21 mouse cellular contexts compared by ENCODE assay signal in genomic region chr9:78859956-78860355, GRCm38 (mm10).
DNase-seq lines count a peak whose midpoint lies in the region; ATAC-seq and TF ChIP-seq lines count a peak whose summit lies in the region.
"Had no signal": no experiment of that assay in that cellular context is flagged by ENCODE, and none has a peak within 500 bp of the region (broad histone marks: within the 10 kb centered on the region; RNA-seq: fewer than 3 reads in every experiment).

No protein-coding gene starts in this region.

- H3K27ac ChIP-seq in kidney, embryonic 15.5 days = no peak overlapping the region
- H3K27ac ChIP-seq in kidney, postnatal 0 days = no peak overlapping the region
- no peak overlapping the region for H3K27ac ChIP-seq in CH12.LX (ENCODE audit: insufficient read depth, low read depth)
- no peak overlapping the region for H3K27ac ChIP-seq in limb, embryonic 10.5 days
- H3K27ac ChIP-seq: embryonic facial prominence, embryonic 10.5 days; embryonic facial prominence, embryonic 12.5 days; forebrain, embryonic 13.5 days; forebrain, embryonic 15.5 days had no signal

- no peaks in the 10 kb centered on the region for H3K9me3 ChIP-seq in kidney, embryonic 15.5 days (replicated peaks)
- H3K9me3 ChIP-seq in kidney, postnatal 0 days (replicated peaks; ENCODE audit: low read length) = no peaks in the 10 kb centered on the region
- no peaks in the 10 kb centered on the region for H3K9me3 ChIP-seq in CH12.LX (replicated peaks; ENCODE audit: low read length)
- no peaks in the 10 kb centered on the region for H3K9me3 ChIP-seq in limb, embryonic 10.5 days (replicated peaks)
- H3K9me3 ChIP-seq: embryonic facial prominence, embryonic 10.5 days; embryonic facial prominence, embryonic 12.5 days; forebrain, embryonic 13.5 days; forebrain, embryonic 15.5 days; G1E had no signal

- no peak for TF ChIP-seq RAD21 in CH12.LX (IDR thresholded peaks at IDR 0.05; ENCODE audit: low read depth, low read length)

- no peak overlapping the region for H3K9ac ChIP-seq in kidney, embryonic 15.5 days
- H3K9ac ChIP-seq in kidney, postnatal 0 days (ENCODE audit: low read depth, low read length) = no peak overlapping the region
- no peak overlapping the region for H3K9ac ChIP-seq in CH12.LX (ENCODE audit: insufficient read depth, low read depth)
- H3K9ac ChIP-seq: embryonic facial prominence, embryonic 12.5 days; forebrain, embryonic 13.5 days; forebrain, embryonic 15.5 days had no signal

- H3K36me3 ChIP-seq in kidney, embryonic 15.5 days = no peaks in the 10 kb centered on the region
- H3K36me3 ChIP-seq in kidney, postnatal 0 days (ENCODE audit: insufficient read depth, low read length) = no peaks in the 10 kb centered on the region
- no peaks in the 10 kb centered on the region for H3K36me3 ChIP-seq in CH12.LX (replicated peaks in 1 of 2; ENCODE audit: control insufficient read depth in 1 of 2, insufficient read depth in 1 of 2, low read length in 1 of 2)
- H3K36me3 ChIP-seq in limb, embryonic 10.5 days = no peaks in the 10 kb centered on the region
- H3K36me3 ChIP-seq: embryonic facial prominence, embryonic 10.5 days; embryonic facial prominence, embryonic 12.5 days; forebrain, embryonic 15.5 days; G1E had no signal

- in situ Hi-C loops in CH12.LX (cut with MboI; ENCODE audit: low pct_ligation_motif_present, low pct_unique_long_range_greater_than_20kb, low sequenced_read_pairs) = no loop called here

- H3K4me2 ChIP-seq in kidney, embryonic 15.5 days = no peak overlapping the region
- no peak overlapping the region for H3K4me2 ChIP-seq in kidney, postnatal 0 days (ENCODE audit: low read length)
- H3K4me2 ChIP-seq in CH12.LX (ENCODE audit: insufficient read depth, low read depth, poor library complexity, severe bottlenecking) = peak overlapping the region; percentile 15; the same call in 1 of the 2 replicates
- H3K4me2 ChIP-seq: embryonic facial prominence, embryonic 12.5 days; forebrain, embryonic 13.5 days; forebrain, embryonic 15.5 days had no signal

- no peak for TF ChIP-seq POLR2A in CH12.LX (IDR thresholded peaks at IDR 0.05; ENCODE audit: low read depth, low read length)

- TF ChIP-seq EP300 in CH12.LX (IDR thresholded peaks at IDR 0.05; ENCODE audit: low read length) = no peak

- H3K4me1 ChIP-seq in kidney, embryonic 15.5 days = peaks cover 3% of the 10 kb centered on the region
- 0 out of 2 replicates have a peak, but pooled peaks cover 3% of the 10 kb centered on the region for H3K4me1 ChIP-seq in kidney, postnatal 0 days (replicated peaks; ENCODE audit: insufficient read depth, low read length)
- no peaks in the 10 kb centered on the region for H3K4me1 ChIP-seq in CH12.LX (ENCODE audit: control insufficient read depth in 1 of 2, insufficient read depth in 2 of 2)
- no peaks in the 10 kb centered on the region for H3K4me1 ChIP-seq in limb, embryonic 10.5 days
- H3K4me1 ChIP-seq: embryonic facial prominence, embryonic 10.5 days; embryonic facial prominence, embryonic 12.5 days; forebrain, embryonic 13.5 days; forebrain, embryonic 15.5 days had no signal

- H3K27me3 ChIP-seq in kidney, embryonic 15.5 days = no peaks in the 10 kb centered on the region
- H3K27me3 ChIP-seq in kidney, postnatal 0 days (ENCODE audit: insufficient read depth, low read length) = no peaks in the 10 kb centered on the region
- H3K27me3 ChIP-seq in CH12.LX (replicated peaks) = no peaks in the 10 kb centered on the region
- H3K27me3 ChIP-seq in limb, embryonic 10.5 days (ENCODE audit: low read depth, poor library complexity, severe bottlenecking) = no peaks in the 10 kb centered on the region
- H3K27me3 ChIP-seq: embryonic facial prominence, embryonic 12.5 days; forebrain, embryonic 13.5 days; forebrain, embryonic 15.5 days had no signal

- dilution Hi-C loops in CH12.LX (cut with MboI; ENCODE audit: extremely low pct_ligation_motif_present, extremely low pct_unique_long_range_greater_than_20kb, low sequenced_read_pairs) = no loop called here

- WGBS in kidney, embryonic 15.5 days = 19% methylated on average over 2 of the region's 2 CpGs
- 15% methylated on average over 2 of the region's 2 CpGs for WGBS in kidney, postnatal 0 days
- WGBS in limb, embryonic 10.5 days = 84% methylated on average over 2 of the region's 2 CpGs

- H3K4me3 ChIP-seq in kidney, embryonic 15.5 days (replicated peaks) = no peak overlapping the region
- H3K4me3 ChIP-seq in kidney, postnatal 0 days (replicated peaks; ENCODE audit: low read depth, low read length) = no peak overlapping the region
- H3K4me3 ChIP-seq in CH12.LX (replicated peaks in 1 of 3; ENCODE audit: low read depth in 2 of 3, low read length in 2 of 3, poor library complexity in 1 of 3) = no peak overlapping the region
- no peak overlapping the region for H3K4me3 ChIP-seq in limb, embryonic 10.5 days
- H3K4me3 ChIP-seq: embryonic facial prominence, embryonic 10.5 days; embryonic facial prominence, embryonic 12.5 days; forebrain, embryonic 13.5 days; forebrain, embryonic 15.5 days had no signal

- no peak for DNase-seq in kidney, postnatal 36 days
- peak; percentile 77 for DNase-seq in kidney, postnatal 0 days (ENCODE audit: low spot score)
- no peak for DNase-seq in kidney, adult 11 months
- no peak for DNase-seq in CH12.LX (ENCODE audit: extremely low read depth)
- DNase-seq in limb, embryonic 10.5 days (ENCODE audit: low spot score) = no peak
- DNase-seq: adrenal gland, adult 8-10 months; adrenal gland, postnatal 14 days; adrenal gland, postnatal 36 days; cerebellum, adult 11-12 months; cerebellum, adult 2 months; cerebellum, adult 9-10 months; cerebellum, postnatal 10 days; cerebellum, postnatal 25 days had no signal

- TF ChIP-seq CTCF in kidney, postnatal 0 days (IDR thresholded peaks at IDR 0.05; ENCODE audit: low read depth) = no peak
- TF ChIP-seq CTCF in CH12.LX (conservative IDR thresholded peaks at IDR 0.05 in 1 of 2, IDR thresholded peaks at IDR 0.05 in 1 of 2; ENCODE audit: low read depth in 2 of 2, low read length in 2 of 2) = no peak

- H3K79me2 ChIP-seq in CH12.LX (replicated peaks; ENCODE audit: control insufficient read depth, extremely low read depth, insufficient read depth, poor library complexity, severe bottlenecking) = no peaks in the 10 kb centered on the region

- ATAC-seq in kidney, embryonic 15.5 days (replicated peaks; ENCODE audit: low FRiP score) = peak; percentile 69
- no peak for ATAC-seq in kidney, postnatal 0 days (replicated peaks; ENCODE audit: low FRiP score, low read depth)
- ATAC-seq: activated CD4-positive, CD25-positive, alpha-beta regulatory T cell, adult 4 months; forebrain, embryonic 13.5 days; forebrain, embryonic 15.5 days; Patski had no signal

TF ChIP-seq in CH12.LX, 34 proteins besides CTCF, POLR2A, EP300 and RAD21:
- TF ChIP-seq MAFK (IDR thresholded peaks at IDR 0.05; ENCODE audit: insufficient replicate concordance, low read length) (no peak), MAZ (IDR thresholded peaks at IDR 0.05; ENCODE audit: low read depth, low read length) (no peak), MXI1 (IDR thresholded peaks at IDR 0.05; ENCODE audit: low read depth, low read length) (no peak), PAX5 (IDR thresholded peaks at IDR 0.05; ENCODE audit: low read length) (no peak), RCOR1 (conservative IDR thresholded peaks at IDR 0.05; ENCODE audit: low read depth, low read length) (no peak), IRF4 (IDR thresholded peaks at IDR 0.05; ENCODE audit: low read depth, low read length) (no peak), HCFC1 (IDR thresholded peaks at IDR 0.05; ENCODE audit: low read depth, low read length) (no peak), BHLHE40 (IDR thresholded peaks at IDR 0.05; ENCODE audit: low read depth, low read length) (no peak), ZKSCAN1 (IDR thresholded peaks at IDR 0.05; ENCODE audit: borderline replicate concordance, low read depth, low read length) (no peak), TCF12 (IDR thresholded peaks at IDR 0.05; ENCODE audit: low read depth, low read length) (no peak), MYC (IDR thresholded peaks at IDR 0.05; ENCODE audit: low read depth, low read length) (no peak), CHD2 (IDR thresholded peaks at IDR 0.05; ENCODE audit: low read length) (no peak), GABPA (IDR thresholded peaks at IDR 0.05; ENCODE audit: insufficient replicate concordance, low read depth, low read length) (no peak), NRF1 (IDR thresholded peaks at IDR 0.05; ENCODE audit: low read depth, low read length) (no peak), ZNF384 (IDR thresholded peaks at IDR 0.05; ENCODE audit: low read depth, low read length) (no peak), JUN (IDR thresholded peaks at IDR 0.05; ENCODE audit: insufficient read depth, low read depth, low read length) (no peak)
